ENCODE assay signal across 12 mouse cellular contexts in the genomic region with DNA sequence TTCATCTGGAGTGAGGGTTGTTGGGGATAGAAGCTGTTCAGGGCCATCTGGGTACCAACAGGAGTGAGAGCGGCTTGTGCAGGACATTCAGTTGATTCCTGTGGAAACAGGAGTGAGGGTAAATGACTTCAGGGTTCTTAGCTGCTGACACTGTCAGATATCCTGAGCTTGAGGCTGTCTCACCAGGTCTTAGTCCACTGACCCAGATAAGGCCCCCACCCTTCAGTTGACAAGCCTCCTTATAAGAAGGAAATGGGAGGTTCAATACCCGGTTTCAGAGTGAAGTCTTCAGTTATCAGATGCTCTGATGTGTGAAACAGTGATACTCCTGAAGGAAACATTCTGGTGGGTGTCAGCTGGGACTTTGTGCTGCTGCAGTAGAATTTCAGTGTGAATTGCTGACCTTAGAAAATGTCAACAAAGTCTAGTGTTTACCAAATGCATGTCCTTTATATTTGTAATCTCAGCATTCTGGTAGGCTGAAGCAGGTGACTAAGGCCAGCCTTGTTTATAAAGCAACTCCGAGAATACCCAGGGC. TPM values are rescaled to one million over a fixed set of nuclear protein-coding genes. Genes with fewer than 3 reads are reported as not detected.
A peak's percentile ranks its signal among the peaks of the same experiment; 100 is the strongest.
DNase-seq lines count a peak whose midpoint lies in the region; ATAC-seq and TF ChIP-seq lines count a peak whose summit lies in the region.
"Had no signal": no experiment of that assay in that cellular context is flagged by ENCODE, and none has a peak within 500 bp of the region (broad histone marks: within the 10 kb centered on the region; RNA-seq: fewer than 3 reads in every experiment).

No protein-coding gene starts in this region.

- dilution Hi-C loops in CH12.LX (cut with MboI; ENCODE audit: extremely low pct_ligation_motif_present, extremely low pct_unique_long_range_greater_than_20kb, low sequenced_read_pairs), result no loop called here

- H3K9ac ChIP-seq in hindbrain, embryonic 12.5 days, result no peak overlapping the region
- H3K9ac ChIP-seq in hindbrain, embryonic 11.5 days (ENCODE audit: low read depth, low read length), result no peak overlapping the region
- peak overlapping the region; percentile 98 for H3K9ac ChIP-seq in CH12.LX (ENCODE audit: insufficient read depth, low read depth)
- H3K9ac ChIP-seq in liver, embryonic 14.5 days (replicated peaks), result peak overlapping the region; percentile 98; the same call in 1 of the 2 replicates

- no peak for TF ChIP-seq RAD21 in CH12.LX (IDR thresholded peaks at IDR 0.05; ENCODE audit: low read depth, low read length)

- in situ Hi-C loops in CH12.LX (cut with MboI; ENCODE audit: low pct_ligation_motif_present, low pct_unique_long_range_greater_than_20kb, low sequenced_read_pairs), result no loop called here

- no peak for TF ChIP-seq POLR2A in CH12.LX (IDR thresholded peaks at IDR 0.05; ENCODE audit: low read depth, low read length)
- TF ChIP-seq POLR2A in bone marrow macrophage, adult 2 months (IDR thresholded peaks at IDR 0.05; ENCODE audit: borderline replicate concordance, low read depth, low read length), result no peak

- no peak for TF ChIP-seq EP300 in CH12.LX (IDR thresholded peaks at IDR 0.05; ENCODE audit: low read length)
- no peak for TF ChIP-seq EP300 in liver, embryonic 14.5 days (IDR thresholded peaks at IDR 0.05; ENCODE audit: low read depth)

- H3K4me3 ChIP-seq in hindbrain, embryonic 12.5 days, result 0 out of 2 replicates have a peak overlapping the region, but pooled peaks have one; percentile 84
- no peak overlapping the region for H3K4me3 ChIP-seq in hindbrain, embryonic 11.5 days (ENCODE audit: low read depth, low read length)
- peak overlapping the region in 2 of 3 experiments; percentile 87 to 97 for H3K4me3 ChIP-seq in CH12.LX (replicated peaks in 1 of 3; ENCODE audit: low read depth in 2 of 3, low read length in 2 of 3, poor library complexity in 1 of 3)
- peak overlapping the region; percentile 96; the same call in 1 of the 2 replicates for H3K4me3 ChIP-seq in bone marrow macrophage, adult 2 months (ENCODE audit: insufficient read depth, low read length)
- peak overlapping the region; percentile 87 to 92; a peak in 3 of 4 replicates for H3K4me3 ChIP-seq in liver, embryonic 14.5 days (ENCODE audit: insufficient read depth in 1 of 2, low read depth in 2 of 2, low read length in 2 of 2)

- H3K27me3 ChIP-seq in hindbrain, embryonic 12.5 days, result peaks cover 6% of the 10 kb centered on the region
- H3K27me3 ChIP-seq in hindbrain, embryonic 11.5 days (ENCODE audit: control insufficient read depth, insufficient read depth, low read length), result peaks cover 5% of the 10 kb centered on the region; the same call in 1 of the 2 replicates
- H3K27me3 ChIP-seq in CH12.LX (replicated peaks), result peaks cover 1% of the 10 kb centered on the region
- H3K27me3 ChIP-seq in liver, embryonic 14.5 days (ENCODE audit: control insufficient read depth, insufficient read depth, low read length), result no peaks in the 10 kb centered on the region

- H3K4me2 ChIP-seq in hindbrain, embryonic 12.5 days (replicated peaks), result no peak overlapping the region
- H3K4me2 ChIP-seq in hindbrain, embryonic 11.5 days (replicated peaks; ENCODE audit: low read depth, low read length), result no peak overlapping the region
- peak overlapping the region; percentile 98 for H3K4me2 ChIP-seq in CH12.LX (ENCODE audit: insufficient read depth, low read depth, poor library complexity, severe bottlenecking)
- peak overlapping the region; percentile 97 for H3K4me2 ChIP-seq in liver, embryonic 14.5 days (ENCODE audit: low read depth)

- no peaks in the 10 kb centered on the region for H3K9me3 ChIP-seq in hindbrain, embryonic 12.5 days (replicated peaks)
- H3K9me3 ChIP-seq in hindbrain, embryonic 11.5 days (ENCODE audit: control insufficient read depth, low read length), result no peaks in the 10 kb centered on the region
- H3K9me3 ChIP-seq in CH12.LX (replicated peaks; ENCODE audit: low read length), result no peaks in the 10 kb centered on the region
- no peaks in the 10 kb centered on the region for H3K9me3 ChIP-seq in liver, embryonic 14.5 days (ENCODE audit: control insufficient read depth, low read length)

- 92% methylated on average over 3 of the region's 3 CpGs for WGBS in hindbrain, embryonic 12.5 days
- WGBS in hindbrain, embryonic 11.5 days, result 79% methylated on average over 3 of the region's 3 CpGs
- 40% methylated on average over 3 of the region's 3 CpGs for WGBS in liver, embryonic 14.5 days (ENCODE audit: insufficient replicate concordance)

- H3K27ac ChIP-seq in hindbrain, embryonic 12.5 days, result no peak overlapping the region
- H3K27ac ChIP-seq in hindbrain, embryonic 11.5 days (ENCODE audit: low read depth, low read length), result no peak overlapping the region
- no peak overlapping the region for H3K27ac ChIP-seq in CH12.LX (ENCODE audit: insufficient read depth, low read depth)
- no peak overlapping the region; the same call in 1 of the 2 replicates for H3K27ac ChIP-seq in bone marrow macrophage, adult 2 months (ENCODE audit: insufficient read depth, low read depth, low read length)
- H3K27ac ChIP-seq in liver, embryonic 14.5 days, result peak overlapping the region; percentile 54

- H3K36me3 ChIP-seq in hindbrain, embryonic 12.5 days, result peaks cover 41% of the 10 kb centered on the region
- peaks cover 8% of the 10 kb centered on the region; the same call in 1 of the 2 replicates for H3K36me3 ChIP-seq in hindbrain, embryonic 11.5 days (ENCODE audit: control insufficient read depth, insufficient read depth, low read length)
- H3K36me3 ChIP-seq in CH12.LX (replicated peaks in 1 of 2; ENCODE audit: control insufficient read depth in 1 of 2, insufficient read depth in 1 of 2, low read length in 1 of 2), result peaks cover 39 to 55% of the 10 kb centered on the region in 2 experiments
- H3K36me3 ChIP-seq in liver, embryonic 14.5 days (replicated peaks; ENCODE audit: control insufficient read depth, insufficient read depth, low read depth), result peaks cover 40% of the 10 kb centered on the region

- peaks cover 24% of the 10 kb centered on the region for H3K79me2 ChIP-seq in CH12.LX (replicated peaks; ENCODE audit: control insufficient read depth, extremely low read depth, insufficient read depth, poor library complexity, severe bottlenecking)

- H3K4me1 ChIP-seq in hindbrain, embryonic 12.5 days, result peaks cover 7% of the 10 kb centered on the region
- no peaks in the 10 kb centered on the region for H3K4me1 ChIP-seq in hindbrain, embryonic 11.5 days (replicated peaks; ENCODE audit: control insufficient read depth, insufficient read depth, low read length)
- H3K4me1 ChIP-seq in CH12.LX (ENCODE audit: control insufficient read depth in 1 of 2, insufficient read depth in 2 of 2), result peaks cover 5 to 30% of the 10 kb centered on the region in 2 experiments; a peak in 2 of 4 replicates
- peaks cover 4% of the 10 kb centered on the region; the same call in 1 of the 2 replicates for H3K4me1 ChIP-seq in bone marrow macrophage, adult 2 months (ENCODE audit: control insufficient read depth, insufficient read depth, low read length)
- H3K4me1 ChIP-seq in liver, embryonic 14.5 days (replicated peaks; ENCODE audit: control insufficient read depth in 2 of 2, insufficient read depth in 2 of 2, low read length in 1 of 2), result peaks cover 3 to 15% of the 10 kb centered on the region in 2 experiments; a peak in 3 of 4 replicates

- no peak for ATAC-seq in hindbrain, embryonic 12.5 days (ENCODE audit: low FRiP score)
- ATAC-seq in hindbrain, embryonic 11.5 days (ENCODE audit: low FRiP score), result no peak
- ATAC-seq in liver, embryonic 14.5 days (ENCODE audit: insufficient read depth), result no peak
- ATAC-seq: midbrain, embryonic 16.5 days had no signal

- no peak for DNase-seq in hindbrain, embryonic 11.5 days (ENCODE audit: low spot score)
- DNase-seq in CH12.LX (ENCODE audit: extremely low read depth), result no peak
- no peak for DNase-seq in liver, embryonic 14.5 days (ENCODE audit: low read depth in 3 of 3, low spot score in 3 of 3)
- DNase-seq in embryo, embryonic 10.5 days (ENCODE audit: low spot score), result no peak
- no peak for DNase-seq in urinary bladder, adult 18-20 months (ENCODE audit: low spot score in 2 of 2)
- DNase-seq: adrenal gland, postnatal 36 days had no signal

- TF ChIP-seq CTCF in CH12.LX (conservative IDR thresholded peaks at IDR 0.05 in 1 of 2, IDR thresholded peaks at IDR 0.05 in 1 of 2; ENCODE audit: low read depth in 2 of 2, low read length in 2 of 2), result no peak
- TF ChIP-seq CTCF in bone marrow macrophage, adult 2 months (IDR thresholded peaks at IDR 0.05; ENCODE audit: low read depth, low read length), result no peak
- TF ChIP-seq CTCF in liver, embryonic 14.5 days (IDR thresholded peaks at IDR 0.05; ENCODE audit: low read depth), result no peak

RNA-seq across cellular contexts. Expression of gene Rpl28, which starts 2.0 kb away (rescaled TPM):
- polyA plus RNA-seq in hindbrain, embryonic 12.5 days (2016; fragmentation: Nextera tagmentation; extraction: Ambion mirVana), result 290 and 306 TPM in 2 replicates
- polyA plus RNA-seq in hindbrain, embryonic 11.5 days (2014; fragmentation: Nextera tagmentation; extraction: Ambion mirVana), result 186 and 191 TPM in 2 replicates
- total RNA-seq in CH12.LX (2012; rRNA removed) (2,147 and 2,603 TPM in 2 replicates), CH12.LX (2014; rRNA removed) (236 and 269 TPM in 2 replicates)
- polyA plus RNA-seq in CH12.LX (2012; ENCODE audit: insufficient read length, low read depth), result 526 and 605 TPM in 2 replicates
- polyA plus RNA-seq in bone marrow macrophage, adult 2 months (2012; ENCODE audit: insufficient read depth, insufficient read length, missing spikeins), result 636 and 681 TPM in 2 replicates
- polyA plus RNA-seq in liver, embryonic 14.5 days (2012; rRNA removed), result 237 and 307 TPM in 2 replicates
- 185 and 186 TPM in 2 replicates for polyA plus RNA-seq in liver, embryonic 14.5 days (2014; fragmentation: Nextera tagmentation; extraction: Ambion mirVana)

RNA-seq across cellular contexts. Expression of gene Tmem238, which starts 5.2 kb away (rescaled TPM):
- 2.9 and 4.0 TPM in 2 replicates for polyA plus RNA-seq in hindbrain, embryonic 12.5 days (2016; fragmentation: Nextera tagmentation; extraction: Ambion mirVana)
- 0.78 and 0.93 TPM in 2 replicates for polyA plus RNA-seq in hindbrain, embryonic 11.5 days (2014; fragmentation: Nextera tagmentation; extraction: Ambion mirVana)
- total RNA-seq in CH12.LX (2012; rRNA removed) (12.3 and 17.7 TPM in 2 replicates), CH12.LX (2014; rRNA removed) (4.3 and 5.5 TPM in 2 replicates)
- polyA plus RNA-seq in CH12.LX (2012; ENCODE audit: insufficient read length, low read depth), result 9.8 and 10.7 TPM in 2 replicates
- 2.1 and 3.6 TPM in 2 replicates for polyA plus RNA-seq in bone marrow macrophage, adult 2 months (2012; ENCODE audit: insufficient read depth, insufficient read length, missing spikeins)
- polyA plus RNA-seq in liver, embryonic 14.5 days (2012; rRNA removed), result 7.5 and 8.2 TPM in 2 replicates
- polyA plus RNA-seq in liver, embryonic 14.5 days (2014; fragmentation: Nextera tagmentation; extraction: Ambion mirVana), result 5.4 and 5.8 TPM in 2 replicates

RNA-seq across cellular contexts. Expression of gene Tmem190, which starts 12.0 kb away (rescaled TPM):
- not detected in 2 replicates for polyA plus RNA-seq in hindbrain, embryonic 12.5 days (2016; fragmentation: Nextera tagmentation; extraction: Ambion mirVana)
- not detected in 2 replicates for polyA plus RNA-seq in hindbrain, embryonic 11.5 days (2014; fragmentation: Nextera tagmentation; extraction: Ambion mirVana)
- total RNA-seq in CH12.LX (2012; rRNA removed) (not detected in 2 replicates), CH12.LX (2014; rRNA removed) (not detected in 2 replicates)
- 0.68 TPM in 1 of 2 replicates, not detected in the other for polyA plus RNA-seq in CH12.LX (2012; ENCODE audit: insufficient read length, low read depth)
- polyA plus RNA-seq in bone marrow macrophage, adult 2 months (2012; ENCODE audit: insufficient read depth, insufficient read length, missing spikeins), result not detected in 2 replicates
- not detected in 2 replicates for polyA plus RNA-seq in liver, embryonic 14.5 days (2012; rRNA removed)
- not detected in 2 replicates for polyA plus RNA-seq in liver, embryonic 14.5 days (2014; fragmentation: Nextera tagmentation; extraction: Ambion mirVana)
- total RNA-seq: adrenal gland, postnatal 36 days; common myeloid progenitor, adult 5-6 weeks; gastrocnemius, adult 18-20 months; left cerebral cortex, postnatal 10 days had no signal

RNA-seq across cellular contexts. Expression of gene Il11, which starts 12.0 kb away (rescaled TPM):
- 0.34 TPM in 1 of 2 replicates, not detected in the other for polyA plus RNA-seq in hindbrain, embryonic 12.5 days (2016; fragmentation: Nextera tagmentation; extraction: Ambion mirVana)
- polyA plus RNA-seq in hindbrain, embryonic 11.5 days (2014; fragmentation: Nextera tagmentation; extraction: Ambion mirVana), result 0.08 and 0.14 TPM in 2 replicates
- total RNA-seq in CH12.LX (2012; rRNA removed), result 0.17 TPM in 1 of 2 replicates, not detected in the other
- not detected in 2 replicates for total RNA-seq in CH12.LX (2014; rRNA removed)
- not detected in 2 replicates for polyA plus RNA-seq in CH12.LX (2012; ENCODE audit: insufficient read length, low read depth)
- not detected in 2 replicates for polyA plus RNA-seq in bone marrow macrophage, adult 2 months (2012; ENCODE audit: insufficient read depth, insufficient read length, missing spikeins)
- polyA plus RNA-seq in liver, embryonic 14.5 days (2012; rRNA removed), result 0.03 and 0.09 TPM in 2 replicates
- not detected in 2 replicates for polyA plus RNA-seq in liver, embryonic 14.5 days (2014; fragmentation: Nextera tagmentation; extraction: Ambion mirVana)

RNA-seq across cellular contexts. Expression of gene Ube2s, which starts 17.7 kb away (rescaled TPM):
- polyA plus RNA-seq in hindbrain, embryonic 12.5 days (2016; fragmentation: Nextera tagmentation; extraction: Ambion mirVana), result 331 and 348 TPM in 2 replicates
- polyA plus RNA-seq in hindbrain, embryonic 11.5 days (2014; fragmentation: Nextera tagmentation; extraction: Ambion mirVana), result 400 and 452 TPM in 2 replicates
- total RNA-seq in CH12.LX (2012; rRNA removed) (238 and 304 TPM in 2 replicates), CH12.LX (2014; rRNA removed) (707 and 825 TPM in 2 replicates)
- polyA plus RNA-seq in CH12.LX (2012; ENCODE audit: insufficient read length, low read depth), result 392 and 452 TPM in 2 replicates
- polyA plus RNA-seq in bone marrow macrophage, adult 2 months (2012; ENCODE audit: insufficient read depth, insufficient read length, missing spikeins), result 109 and 131 TPM in 2 replicates
- polyA plus RNA-seq in liver, embryonic 14.5 days (2012; rRNA removed), result 186 and 265 TPM in 2 replicates
- polyA plus RNA-seq in liver, embryonic 14.5 days (2014; fragmentation: Nextera tagmentation; extraction: Ambion mirVana), result 295 and 316 TPM in 2 replicates

Comparison
In these comparisons a context has a peak if more than half of its experiments do, and no peak if none do; other contexts are left out.
1. H3K4me2 ChIP-seq: peak in CH12.LX (single experiment) and liver, embryonic 14.5 days (single experiment); none in hindbrain, embryonic 12.5 days (single experiment) and hindbrain, embryonic 11.5 days (single experiment).
2. H3K9ac ChIP-seq: peak in CH12.LX (single experiment) and liver, embryonic 14.5 days (single experiment); none in hindbrain, embryonic 12.5 days (single experiment) and hindbrain, embryonic 11.5 days (single experiment).